Mouse (Mus musculus) megakaryocyte, embryonic 14.5 days (primary cell): Measurements from ENCODE around the gene Copz1.

Experiments used
- FLI1 ChIP-seq: IDR thresholded peaks from 2 replicates; pipeline ENCODE4 v1.6.1; 2012; ENCODE audit warnings: low read length, inconsistent platforms, mixed read lengths
- GATA1 ChIP-seq: IDR thresholded peaks from 3 replicates; pipeline ENCODE4 v1.6.1; 2012; ENCODE audit warnings: mixed read lengths, low read length, inconsistent platforms, borderline replicate concordance

- no peak for TF ChIP-seq GATA1
- no peak for TF ChIP-seq FLI1
These were observed 74.8 kb downstream of the Copz1 start for GRCm38 (mm10) chr15:103347275-103347684.
